Mouse (Mus musculus): Measurements from ENCODE around the gene Paf1.
"Not testable (repeated sequence)": the region's sequence is repeated elsewhere in the genome, so short reads cannot be mapped to it uniquely, and the experiment has no call there.

The Paf1 gene

GRCm38 (mm10) chr7:28385196-28385595, 7.6 kb upstream of the Paf1 start:
- no peak for DNase-seq

GRCm38 (mm10) chr7:28386007-28386406, 6.7 kb upstream of the Paf1 start:
- DNase-seq, result peak; percentile 48 to 50

GRCm38 (mm10) chr7:28386462-28386861, 6.3 kb upstream of the Paf1 start:
- peak; percentile 81 to 92 for DNase-seq

- DNase-seq, result not testable (repeated sequence)
Observed at GRCm38 (mm10) chr7:28386877-28387276, 5.9 kb upstream of the Paf1 start.

- DNase-seq, result not testable (repeated sequence)
Observed at GRCm38 (mm10) chr7:28387384-28387783, 5.4 kb upstream of the Paf1 start.

GRCm38 (mm10) chr7:28390331-28390730, 2.4 kb upstream of the Paf1 start:
- DNase-seq, result no peak

GRCm38 (mm10) chr7:28393272-28393951, 661 bp downstream of the Paf1 start:
- no peak for DNase-seq

GRCm38 (mm10) chr7:28395425-28395824, 2.7 kb downstream of the Paf1 start:
- DNase-seq, result no peak

GRCm38 (mm10) chr7:28398000-28398399, 5.2 kb downstream of the Paf1 start:
- DNase-seq, result no peak

GRCm38 (mm10) chr7:28398696-28399340, 6.1 kb downstream of the Paf1 start:
- no peak for DNase-seq

- no peak for DNase-seq
Observed at GRCm38 (mm10) chr7:28401030-28401429, 8.3 kb downstream of the Paf1 start.

- DNase-seq, result no peak
Observed at GRCm38 (mm10) chr7:28401942-28402341, 9.2 kb downstream of the Paf1 start.

- DNase-seq, result no peak
Observed at GRCm38 (mm10) chr7:28410841-28411475, 18.2 kb downstream of the Paf1 start.

- DNase-seq, result peak in 1 of 2 experiments; percentile 17
Observed at GRCm38 (mm10) chr7:28412826-28413225, 20.1 kb downstream of the Paf1 start.

GRCm38 (mm10) chr7:28417368-28417767, 24.6 kb downstream of the Paf1 start:
- no peak for DNase-seq

- no peak for DNase-seq
Observed at GRCm38 (mm10) chr7:28418096-28418670, 25.4 kb downstream of the Paf1 start.

- DNase-seq, result no peak
Observed at GRCm38 (mm10) chr7:28419416-28419815, 26.7 kb downstream of the Paf1 start.

GRCm38 (mm10) chr7:28423018-28423417, 30.3 kb downstream of the Paf1 start:
- DNase-seq, result no peak

GRCm38 (mm10) chr7:28427738-28428137, 35.0 kb downstream of the Paf1 start:
- DNase-seq, result no peak

- no peak for DNase-seq
Observed at GRCm38 (mm10) chr7:28430512-28430911, 37.8 kb downstream of the Paf1 start.

GRCm38 (mm10) chr7:28432252-28432651, 39.5 kb downstream of the Paf1 start:
- DNase-seq, result no peak

- no peak for DNase-seq
Observed at GRCm38 (mm10) chr7:28435660-28436259, 43.0 kb downstream of the Paf1 start.

- DNase-seq, result peak; percentile 99 to 100
Observed at GRCm38 (mm10) chr7:28436271-28436904, 43.6 kb downstream of the Paf1 start.

Data from spleen, adult 18-20 months (tissue).